Mouse (Mus musculus) layer of hippocampus, adult 9-11 months (tissue): ENCODE results near the gene Gga3.

ENCODE experiments used
- DNase-seq: peaks from one replicate; pipeline ENCODE4 v3.0.0; 2022

The Gga3 gene

DNA sequence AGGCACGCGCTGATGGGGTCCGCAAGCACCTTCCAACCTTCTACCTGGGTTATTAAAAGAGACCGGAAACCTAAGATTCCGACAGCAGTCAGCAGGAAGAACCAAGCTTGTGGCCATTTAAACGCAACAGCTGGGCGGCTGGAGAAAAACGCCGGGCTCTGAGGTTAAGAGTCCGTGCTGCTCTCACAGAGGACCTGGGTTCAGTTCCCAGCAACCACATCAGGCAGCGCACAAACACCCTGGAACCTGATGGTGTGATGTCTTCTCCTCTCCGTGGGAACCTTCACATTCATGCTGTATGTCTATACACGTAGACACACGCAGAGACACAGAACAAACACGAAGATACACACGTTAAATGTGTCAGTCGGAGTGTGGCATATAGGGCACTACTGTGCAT is 48.1 kb downstream of the Gga3 start:
- no peak for DNase-seq

DNA sequence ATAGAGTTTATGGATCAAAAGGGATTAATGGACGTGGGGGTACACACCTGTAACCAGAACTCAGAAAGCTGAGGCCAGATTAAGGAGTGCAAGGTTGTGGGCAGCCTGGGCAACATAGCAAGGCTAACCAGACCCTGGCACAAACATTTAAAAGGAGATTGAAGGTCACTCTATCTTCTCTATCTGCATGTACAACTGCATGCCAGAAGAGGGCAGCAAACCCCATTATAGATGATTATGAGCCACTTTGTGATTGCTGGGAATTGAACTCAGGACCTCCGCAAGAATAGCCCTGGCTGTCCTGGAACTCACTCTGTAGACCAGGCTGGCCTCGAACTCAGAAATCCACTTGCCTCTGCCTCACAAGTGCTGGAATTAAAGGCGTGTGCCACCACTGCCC is 51.1 kb downstream of the Gga3 start:
- DNase-seq, result no peak

DNA sequence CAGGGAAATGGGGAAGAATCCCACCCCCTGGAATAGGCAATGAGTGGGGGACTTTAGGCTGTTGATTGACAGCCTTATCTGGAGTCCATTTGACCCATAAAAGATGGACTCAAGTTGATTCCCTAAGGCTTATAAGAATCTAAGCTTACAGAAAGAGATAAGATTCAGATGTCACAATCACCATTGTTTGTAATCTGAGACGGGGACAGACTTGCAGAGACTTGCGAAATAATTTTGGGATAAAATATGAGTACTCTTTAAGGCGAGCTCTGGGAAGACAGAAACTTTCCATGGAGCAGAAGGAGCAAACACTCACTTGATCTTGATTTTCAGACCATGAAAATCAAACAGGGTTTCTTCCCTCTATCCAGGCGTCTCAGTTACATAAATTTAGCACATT is 60.3 kb downstream of the Gga3 start:
- DNase-seq, result no peak

DNA sequence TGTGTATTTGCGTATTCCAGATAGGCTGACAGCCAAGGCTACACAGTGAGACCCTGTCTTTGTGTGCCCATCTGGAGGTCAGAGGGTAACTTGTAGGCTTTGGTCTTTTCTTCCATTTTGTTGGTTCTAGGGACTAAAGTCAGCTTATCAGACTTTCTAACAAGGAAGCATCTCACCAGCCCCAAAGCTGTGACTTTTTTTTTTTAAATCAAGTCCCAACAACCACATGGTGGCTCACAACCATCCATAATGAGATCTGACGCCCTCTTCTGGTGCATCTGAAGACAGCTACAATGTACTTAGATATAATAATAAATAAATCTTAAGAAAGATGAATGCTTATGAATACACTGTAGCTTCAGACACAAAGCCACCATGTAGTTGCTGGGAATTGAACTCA is 65.8 kb downstream of the Gga3 start:
- DNase-seq, result no peak

DNA sequence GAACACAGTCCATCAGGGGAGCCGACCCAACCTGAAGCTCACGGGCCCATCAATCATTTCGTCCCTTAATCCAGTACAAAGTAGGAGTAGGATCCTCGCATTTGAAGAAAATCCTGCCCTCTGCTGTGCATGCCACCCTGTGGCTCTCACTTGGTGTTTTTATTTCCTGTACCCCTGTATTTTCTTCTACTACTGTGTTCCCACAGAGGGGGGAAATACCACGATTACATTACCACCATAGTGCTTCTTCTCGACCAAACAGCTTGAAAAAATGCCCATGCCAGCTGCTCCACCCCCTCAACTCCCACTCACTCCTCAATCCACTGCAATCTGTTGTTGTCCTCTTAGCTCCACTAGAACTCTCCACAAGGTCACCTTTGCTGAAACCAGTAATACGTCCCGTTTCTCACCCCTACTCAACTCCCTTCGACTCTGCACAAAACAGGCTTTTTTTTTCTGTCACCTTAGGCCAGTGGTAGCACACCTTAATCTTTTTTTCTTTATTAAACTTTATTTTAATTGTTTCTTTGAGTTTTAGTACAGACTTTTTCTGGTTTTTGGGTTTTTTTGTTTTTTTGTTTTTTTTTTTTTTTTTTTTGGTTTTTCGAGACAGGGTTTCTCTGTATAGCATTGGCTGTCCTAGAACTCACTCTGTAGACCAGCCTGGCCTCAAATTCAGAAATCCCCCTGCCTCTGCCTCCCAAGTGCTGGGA is 66.8 kb downstream of the Gga3 start:
- peak; percentile 49 for DNase-seq

DNA sequence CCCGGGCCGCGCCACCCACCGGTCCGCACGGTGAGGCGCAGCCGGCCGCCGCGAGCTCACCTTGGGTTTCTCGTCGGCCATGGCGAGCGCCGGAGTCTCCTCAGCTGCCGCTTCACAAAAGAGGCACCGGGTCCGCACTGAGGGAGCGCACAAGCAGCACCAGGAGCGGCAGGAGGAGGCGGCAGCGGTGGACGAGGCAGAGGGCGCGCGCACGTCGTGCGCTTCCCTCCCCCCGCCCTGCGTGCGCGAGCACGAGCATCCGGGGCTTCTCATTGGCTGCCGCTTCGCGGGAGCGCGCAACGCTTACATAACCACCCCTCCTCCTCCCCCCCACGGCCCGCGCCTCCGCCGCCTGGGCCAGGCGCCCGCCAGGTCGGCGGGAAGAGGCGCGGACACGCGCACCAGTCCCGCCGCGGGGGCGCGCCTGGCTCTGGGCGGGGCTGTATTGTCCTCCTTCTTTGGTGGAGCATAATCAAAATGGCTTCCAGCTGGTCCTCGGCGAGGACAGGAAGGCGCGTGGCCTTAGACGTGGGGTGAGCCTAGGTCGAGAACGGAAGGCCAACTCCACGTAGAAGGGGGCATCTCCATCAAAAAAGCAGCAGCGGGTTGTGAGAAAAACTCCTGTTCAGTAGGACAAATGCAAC is 67.7 kb downstream of the Gga3 start, which contains the start of gene Sumo2:
TSS of gene Sumo2 (minus strand) at position 239 of the 644 bp plus-strand sequence.
- peak; percentile 98 for DNase-seq

DNA sequence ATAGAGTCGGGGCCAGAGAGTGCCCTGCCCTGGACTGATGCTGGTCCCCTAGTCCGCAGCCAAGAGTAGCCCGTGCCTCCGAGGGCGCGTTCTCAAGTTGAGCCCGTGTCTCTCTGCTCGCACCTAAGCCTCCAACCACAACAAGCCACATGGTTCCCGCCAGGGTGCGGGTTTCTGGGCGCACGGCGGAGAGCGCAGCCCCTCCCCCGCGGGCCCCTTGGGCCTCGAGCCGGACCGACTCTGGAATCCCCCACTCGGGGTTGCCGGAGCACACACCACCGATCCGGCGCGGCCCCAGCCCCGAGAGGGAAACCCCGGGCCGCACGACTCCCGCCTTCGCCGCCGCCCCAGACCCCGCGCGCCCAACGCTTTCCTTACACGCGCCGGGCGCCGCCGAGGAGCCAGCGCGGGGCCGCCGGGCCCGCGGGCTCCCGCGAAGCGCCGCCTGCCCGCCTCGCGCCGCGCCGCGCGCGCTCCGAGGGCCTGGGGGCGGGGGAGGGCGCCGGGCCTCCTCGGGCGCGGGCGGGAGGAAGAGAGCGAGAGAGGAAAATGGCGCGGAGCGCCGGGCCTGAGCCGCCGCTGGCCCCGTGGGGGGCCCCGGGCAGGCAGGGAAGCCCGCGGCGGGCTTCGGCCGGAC is 68.3 kb downstream of the Gga3 start:
- peak; percentile 49 for DNase-seq

DNA sequence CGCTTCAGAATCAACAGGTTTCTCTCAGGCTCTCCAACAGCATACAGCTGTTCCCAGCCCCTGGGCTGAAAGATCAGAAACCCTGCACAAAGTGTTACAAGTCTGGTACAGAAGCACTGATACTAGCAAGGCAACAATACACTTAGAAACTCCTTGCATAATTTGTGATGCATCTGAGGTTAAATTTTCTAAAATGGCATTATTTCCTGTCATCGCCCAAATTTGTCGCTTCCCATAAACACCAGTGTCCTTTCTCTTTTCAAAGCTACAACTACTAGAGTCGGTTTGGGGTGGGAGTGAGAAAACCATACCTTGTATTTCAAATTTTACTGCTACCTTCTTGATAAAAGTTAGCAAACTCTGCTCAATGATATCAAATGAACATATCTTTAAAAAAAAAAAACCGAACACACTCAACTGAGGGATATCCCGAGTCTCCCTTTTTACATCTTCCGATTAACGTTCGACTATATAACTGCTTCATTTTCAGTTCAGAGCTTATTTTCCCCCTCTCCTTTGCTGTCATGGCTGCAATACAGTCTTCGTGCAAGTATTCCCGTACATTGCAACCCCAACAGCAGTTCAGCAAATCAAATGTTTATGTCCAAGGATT is 69.0 kb downstream of the Gga3 start:
- no peak for DNase-seq
